Mouse (Mus musculus): ENCODE data around the gene Mettl21a.
"Not testable (repeated sequence)": the region's sequence is repeated elsewhere in the genome, so short reads cannot be mapped to it uniquely, and the experiment has no call there.

Mettl21a gene

DNA sequence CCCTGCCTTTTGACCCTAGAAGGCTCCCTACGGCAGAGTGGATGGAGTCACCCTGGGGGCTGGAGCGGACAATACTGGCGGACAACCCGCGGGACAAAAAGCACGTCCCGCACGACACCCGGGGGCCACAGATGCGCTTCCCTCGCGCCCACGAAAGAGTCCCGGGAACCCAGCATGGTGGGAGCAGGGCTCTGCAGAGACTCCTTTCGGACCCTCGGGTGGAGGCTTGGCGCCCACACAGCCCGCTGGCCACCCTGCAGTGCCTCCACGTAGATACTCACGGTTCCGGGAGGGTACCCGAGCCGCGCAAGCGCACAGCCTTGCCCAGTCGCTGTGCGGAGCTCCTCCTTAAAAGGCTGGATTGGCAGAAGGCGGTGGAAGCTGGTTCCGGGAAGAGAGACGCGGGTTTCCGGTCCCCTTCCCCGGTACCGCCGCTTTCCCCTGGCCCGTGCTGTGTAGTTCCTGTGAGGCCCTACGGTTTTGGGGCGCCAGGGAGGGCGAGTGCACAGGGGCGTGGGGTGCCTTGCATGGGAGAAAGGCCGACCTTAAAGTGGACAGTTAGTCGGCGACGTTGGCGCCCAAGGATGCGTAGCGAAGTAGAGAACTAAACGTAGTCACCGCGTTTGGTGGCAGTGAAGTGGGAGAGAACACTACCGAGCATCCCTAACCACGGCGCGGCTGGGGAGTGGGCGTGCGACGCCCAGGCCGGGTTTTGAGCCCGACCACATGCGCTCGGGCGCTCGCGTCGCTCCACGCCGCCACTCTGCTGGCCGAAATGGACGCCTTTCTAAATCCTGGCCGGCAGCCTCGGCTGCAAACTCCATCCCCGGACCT lies at the start of gene Mettl21a:
Gene Mettl21a (minus strand): TSS at position 362 of the 834 bp plus-strand sequence.
- DNase-seq, result peak; percentile 79

DNA sequence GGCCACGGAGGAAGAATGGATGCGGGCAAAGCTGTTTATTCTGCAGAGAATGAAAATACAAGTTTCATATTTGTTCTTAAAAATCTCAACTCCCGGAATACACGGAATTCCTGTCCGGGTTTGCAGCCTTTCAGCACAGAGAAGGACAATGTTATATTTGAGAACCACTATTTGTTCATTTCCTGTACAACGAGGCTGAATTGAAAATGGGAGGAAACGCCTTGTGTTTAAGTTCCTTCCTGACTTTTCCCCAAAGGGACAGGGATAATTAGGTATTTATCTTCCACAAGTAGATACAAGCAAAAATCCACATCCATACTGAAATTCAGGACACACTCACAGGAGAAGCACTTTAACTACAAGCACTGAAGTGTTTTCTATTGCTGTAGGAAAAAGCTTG lies 41.8 kb upstream of the Mettl21a start:
- DNase-seq, result no peak

DNA sequence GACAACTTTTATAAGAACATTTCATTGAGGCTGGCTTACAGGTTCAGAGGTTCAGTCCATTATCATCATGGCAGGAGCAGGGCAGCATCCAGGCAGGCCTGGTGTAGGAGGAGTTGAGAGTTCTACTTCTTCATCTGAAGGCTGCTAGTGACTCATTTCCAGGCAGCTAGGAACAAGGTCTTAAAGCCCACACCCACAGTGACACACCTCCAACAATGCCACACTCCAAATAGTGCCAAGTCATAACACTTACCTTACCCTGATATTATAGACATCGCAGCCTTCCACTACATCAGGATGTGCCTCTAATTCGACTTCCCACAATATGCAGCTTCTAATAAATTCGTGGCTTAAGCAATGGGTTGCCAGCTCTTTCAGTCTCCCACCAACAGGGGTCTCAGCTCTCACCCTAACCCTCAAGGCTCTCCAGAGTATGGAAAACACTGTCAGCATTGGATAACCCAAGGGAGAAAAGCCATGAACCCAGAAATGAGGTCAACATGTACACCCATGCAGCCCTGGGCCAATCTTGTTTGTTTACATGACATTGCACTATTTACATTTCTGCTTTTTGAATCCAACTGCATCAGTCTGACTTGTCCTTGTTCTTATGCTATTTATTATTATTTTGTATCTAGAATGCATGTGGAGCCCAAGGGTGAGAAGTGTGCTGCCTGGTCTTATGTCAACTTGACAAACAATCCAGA lies 39.5 kb upstream of the Mettl21a start:
- DNase-seq, result no peak

DNA sequence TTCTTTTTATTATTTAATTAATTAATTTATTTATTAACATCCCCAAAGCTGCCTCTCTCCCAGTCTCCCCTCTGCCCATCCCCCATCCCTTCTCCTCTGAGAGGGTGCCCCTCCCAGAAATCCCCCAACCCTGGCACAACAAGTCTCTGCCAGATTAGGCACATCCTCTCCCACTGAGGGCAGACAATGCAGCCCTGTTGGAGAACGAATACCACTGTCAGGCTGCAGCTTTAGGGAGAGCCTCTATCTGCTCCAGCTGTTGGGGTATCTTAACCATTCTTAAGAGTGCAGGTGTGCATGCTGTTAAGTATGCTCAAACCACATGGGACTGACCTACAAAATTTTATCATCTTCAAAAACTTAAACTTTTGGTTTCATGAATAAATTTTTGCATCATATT lies 38.4 kb upstream of the Mettl21a start:
- DNase-seq, result no peak

DNA sequence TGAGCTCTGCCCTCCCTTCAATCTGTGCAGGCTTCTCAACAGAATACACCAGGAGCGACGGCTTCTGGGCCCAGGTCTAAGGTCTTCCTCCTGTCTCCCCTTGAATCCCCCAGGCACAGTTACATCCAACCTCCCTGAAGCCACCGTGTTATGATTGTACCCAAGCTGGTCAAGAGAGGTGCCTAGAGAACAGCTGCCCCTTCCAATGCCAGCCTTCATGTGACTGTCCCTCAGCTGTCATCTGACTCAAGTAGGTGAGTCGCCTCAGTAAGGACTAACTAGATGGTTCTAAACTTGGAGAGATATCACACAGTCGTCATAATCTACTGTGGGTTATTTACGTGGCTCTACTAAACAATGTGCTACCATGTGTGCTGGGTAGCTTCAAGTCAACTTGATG lies 36.7 kb upstream of the Mettl21a start:
- DNase-seq, result no peak

DNA sequence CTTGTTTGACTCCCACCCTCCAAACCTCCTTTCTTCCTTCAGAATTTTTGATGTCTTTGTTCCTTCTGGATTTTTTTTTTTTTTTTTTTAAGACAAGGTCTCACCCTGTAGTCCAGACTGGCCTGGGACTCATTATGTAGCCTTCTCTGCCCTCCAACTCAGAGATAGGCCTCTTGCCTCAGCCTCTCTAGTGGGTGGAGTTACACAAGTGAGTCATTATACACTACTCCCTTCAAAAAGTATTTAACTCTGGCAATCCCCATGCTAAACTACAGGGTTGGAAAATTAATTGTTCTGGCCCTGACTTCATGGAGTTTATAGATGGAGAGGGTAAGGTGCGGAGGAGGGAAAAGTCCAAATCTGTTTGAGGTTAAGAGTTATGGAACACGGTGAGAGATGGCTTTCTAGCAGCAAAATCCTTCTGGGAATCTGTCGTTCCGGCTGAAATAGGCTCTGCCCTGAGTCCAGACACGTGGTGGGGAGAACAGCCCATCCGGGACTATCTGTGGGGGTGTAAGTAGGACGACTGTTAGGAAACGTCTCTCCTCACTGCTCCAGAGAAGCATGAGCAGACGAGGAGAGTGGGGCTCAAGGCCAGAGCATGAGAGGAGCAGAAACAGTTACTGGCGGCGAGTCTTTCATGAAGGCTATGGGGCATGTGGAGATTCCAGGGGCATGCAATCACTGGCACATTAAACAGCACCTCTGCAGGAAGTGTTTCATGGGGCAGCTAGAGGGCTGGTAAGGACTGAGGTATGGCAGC lies 32.5 kb upstream of the Mettl21a start:
- DNase-seq, result no peak

DNA sequence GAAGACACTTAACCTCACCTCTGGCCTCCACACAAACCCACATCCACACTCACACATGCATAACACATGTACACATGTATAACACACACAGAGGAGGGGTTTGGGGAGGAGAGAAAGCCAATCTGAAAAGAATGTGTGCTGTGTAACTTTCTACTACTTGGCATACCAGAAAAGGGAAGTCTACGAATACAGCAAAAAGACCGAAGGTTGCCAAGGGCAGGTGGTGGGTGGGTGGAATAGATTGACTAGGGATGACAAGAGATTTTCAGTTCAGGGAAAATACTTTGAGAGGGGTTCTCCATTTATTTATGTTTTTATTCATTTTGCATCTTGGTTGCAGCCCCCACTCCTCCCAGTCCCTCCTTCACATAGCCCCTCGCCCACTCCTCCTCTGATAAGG lies 27.5 kb upstream of the Mettl21a start:
- DNase-seq, result no peak

DNA sequence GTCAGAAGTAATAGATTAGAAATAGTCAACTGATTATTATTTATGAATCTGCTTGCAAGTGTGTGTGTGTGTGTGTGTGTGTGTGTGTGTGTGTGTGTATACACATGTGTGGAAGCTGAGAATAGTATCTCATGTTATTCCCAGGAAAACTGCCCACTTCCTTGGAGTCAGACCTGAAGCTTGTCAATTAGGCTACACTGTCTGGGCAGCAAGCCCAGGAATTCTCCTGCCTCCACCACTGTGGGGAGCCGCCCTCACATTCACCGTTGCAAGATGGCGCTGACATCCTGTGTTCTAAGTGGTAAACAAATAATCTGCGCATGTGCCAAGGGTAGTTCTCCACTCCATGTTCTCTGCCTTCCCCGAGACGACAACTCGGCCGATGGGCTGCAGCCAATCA lies 25.5 kb upstream of the Mettl21a start:
- DNase-seq, result not testable (repeated sequence)

DNA sequence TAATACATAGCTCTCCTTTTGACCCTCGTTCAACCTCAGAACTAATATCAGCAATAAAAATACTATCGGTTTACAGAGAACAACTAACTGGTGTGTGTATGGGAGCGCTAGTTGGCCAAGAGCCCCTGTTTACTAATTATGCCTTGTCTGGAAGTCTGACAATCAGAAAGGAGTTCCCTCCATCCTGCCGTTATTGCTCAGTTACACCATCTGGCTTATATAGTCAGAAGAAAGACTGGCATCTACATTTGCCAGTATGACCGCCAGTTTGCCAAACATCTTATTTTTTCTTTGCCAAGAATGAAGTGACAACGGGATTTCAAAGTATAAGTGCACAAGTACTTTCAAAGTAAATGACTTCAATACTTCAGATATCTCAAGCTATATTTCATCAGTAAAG lies 24.0 kb upstream of the Mettl21a start:
- no peak for DNase-seq

DNA sequence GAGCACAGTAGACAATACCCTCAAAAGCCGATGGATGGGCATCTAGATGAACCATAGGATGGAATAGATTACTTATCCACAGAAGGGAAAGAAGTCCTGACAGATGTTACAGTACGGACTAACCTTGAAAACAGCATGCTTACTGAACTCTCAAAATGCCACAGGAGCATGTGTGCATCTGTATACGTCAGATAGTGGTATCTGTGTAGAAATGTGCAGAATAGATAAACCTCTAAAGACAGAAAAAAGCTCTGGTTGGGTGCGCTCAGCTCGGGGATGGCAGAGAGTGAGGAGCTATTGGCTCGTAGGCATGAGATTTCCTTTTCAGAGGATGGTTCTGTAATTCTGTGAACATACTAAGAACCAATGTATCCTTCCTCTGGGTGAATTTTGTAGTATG lies 22.2 kb upstream of the Mettl21a start:
- DNase-seq, result no peak

DNA sequence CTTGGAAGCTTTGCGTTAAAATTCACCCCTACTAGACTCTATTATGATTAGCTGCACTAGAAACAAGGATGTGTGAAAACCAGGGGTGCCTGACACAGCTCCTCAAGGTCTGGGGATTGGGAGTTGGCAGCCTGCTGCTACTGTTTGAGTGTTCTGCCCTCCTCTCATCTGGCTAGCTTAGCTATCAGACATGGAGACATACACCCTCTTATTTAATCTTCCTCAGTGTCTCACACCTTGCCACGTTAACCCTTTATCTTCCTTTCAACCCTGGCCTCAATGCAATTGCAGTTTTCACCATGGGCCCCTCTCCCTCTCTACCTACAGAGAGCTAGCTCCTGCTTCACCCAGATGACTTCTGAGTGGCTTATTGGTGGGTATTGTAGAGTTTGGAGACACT lies 18.6 kb upstream of the Mettl21a start:
- no peak for DNase-seq

DNA sequence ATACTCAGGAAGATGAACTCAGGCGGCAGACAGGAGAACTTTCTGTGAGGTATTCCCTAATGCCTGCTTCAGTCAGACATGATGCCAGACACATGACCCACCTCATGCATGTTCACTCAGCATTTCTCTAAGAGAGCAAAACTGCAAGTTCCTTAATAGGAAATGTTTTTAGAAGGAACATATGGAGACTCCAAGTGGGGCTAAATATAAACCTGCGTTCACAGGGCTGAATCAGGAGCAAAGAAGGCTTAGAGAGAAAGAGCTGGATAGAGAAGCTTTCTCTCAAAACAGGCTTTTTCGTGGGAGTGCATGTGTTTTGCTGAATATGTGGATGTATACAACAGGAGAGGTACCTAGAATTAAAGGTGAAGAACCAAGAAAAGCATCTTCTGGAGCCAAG lies 16.2 kb upstream of the Mettl21a start:
- no peak for DNase-seq

DNA sequence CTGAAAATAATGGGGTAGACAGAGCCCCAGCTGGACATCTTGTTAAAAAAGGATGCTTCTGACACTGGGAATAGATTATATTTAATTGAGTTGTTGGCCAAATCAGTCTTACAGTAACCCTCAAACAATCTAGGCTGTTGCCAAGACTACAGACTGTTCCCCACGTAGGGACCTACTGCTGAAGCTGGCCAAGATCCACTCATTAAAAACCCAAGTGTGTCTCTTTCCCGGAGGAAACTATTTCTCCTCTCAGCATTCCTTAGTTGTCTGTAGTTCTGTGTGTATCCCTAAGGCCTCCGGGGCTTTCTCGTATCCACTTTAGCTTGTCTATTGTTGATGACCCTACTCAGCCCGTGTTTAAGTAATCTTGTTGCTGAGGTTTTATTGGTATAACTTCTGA lies 14.5 kb upstream of the Mettl21a start:
- no peak for DNase-seq

DNA sequence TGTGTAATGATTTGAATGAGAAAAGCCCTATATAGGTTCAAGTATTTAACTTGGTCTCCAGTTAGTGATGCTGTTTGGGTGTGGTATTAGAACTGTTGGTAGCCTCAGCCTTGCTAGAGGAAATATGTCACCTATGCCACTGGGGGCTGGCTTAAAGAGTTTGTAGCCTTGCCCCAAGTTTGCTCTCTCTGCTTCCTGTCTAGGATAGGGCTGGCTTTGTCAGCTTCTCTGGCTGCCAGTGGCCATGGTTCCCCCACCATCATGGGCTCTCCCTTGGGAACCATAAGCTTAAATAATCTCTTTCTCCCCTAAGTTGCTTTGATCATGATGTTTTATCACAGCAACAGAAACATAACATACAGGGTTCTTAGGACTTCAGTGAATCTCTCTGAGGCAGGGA lies 8.2 kb upstream of the Mettl21a start:
- DNase-seq, result no peak

DNA sequence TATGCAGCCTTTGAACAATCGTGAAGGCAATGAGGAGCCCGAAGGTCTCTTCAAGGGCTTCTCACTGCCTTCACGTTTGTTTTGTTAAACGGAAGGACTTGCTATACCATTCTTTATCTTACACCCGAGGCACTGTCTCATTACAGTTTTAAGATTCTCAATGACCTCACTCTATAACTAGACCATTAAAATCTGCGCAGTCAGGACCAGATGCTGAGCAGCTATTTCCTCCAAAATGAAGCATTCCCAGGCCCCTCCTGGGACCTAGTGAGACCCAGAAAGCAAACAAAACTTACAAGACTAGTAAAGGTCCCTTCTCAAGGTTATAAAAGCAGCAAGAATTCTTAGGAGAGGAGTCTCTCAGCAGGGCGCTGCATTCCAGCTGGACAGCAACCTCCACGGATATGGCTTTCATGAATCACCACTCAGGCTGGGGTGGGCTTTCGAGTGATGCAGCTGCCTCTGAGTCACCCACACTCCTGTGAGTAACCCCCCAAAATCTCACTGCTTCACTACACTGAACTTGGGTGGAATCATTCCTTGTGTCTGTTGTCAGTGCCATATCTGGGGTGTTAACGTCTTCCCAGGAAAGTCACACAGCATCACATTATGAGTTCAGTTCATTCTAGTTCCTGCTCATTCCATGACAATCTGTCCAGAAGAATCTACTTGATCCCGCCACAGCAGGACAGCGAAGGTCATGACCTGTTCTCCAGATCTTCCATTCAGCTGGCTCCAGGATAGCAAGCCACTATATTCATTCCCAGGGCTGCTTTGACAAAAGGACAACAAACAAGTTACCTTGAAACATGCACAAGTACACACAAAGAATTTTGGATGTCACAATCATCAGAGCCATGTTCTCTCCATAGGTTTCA lies 6.8 kb upstream of the Mettl21a start:
- no peak for DNase-seq

DNA sequence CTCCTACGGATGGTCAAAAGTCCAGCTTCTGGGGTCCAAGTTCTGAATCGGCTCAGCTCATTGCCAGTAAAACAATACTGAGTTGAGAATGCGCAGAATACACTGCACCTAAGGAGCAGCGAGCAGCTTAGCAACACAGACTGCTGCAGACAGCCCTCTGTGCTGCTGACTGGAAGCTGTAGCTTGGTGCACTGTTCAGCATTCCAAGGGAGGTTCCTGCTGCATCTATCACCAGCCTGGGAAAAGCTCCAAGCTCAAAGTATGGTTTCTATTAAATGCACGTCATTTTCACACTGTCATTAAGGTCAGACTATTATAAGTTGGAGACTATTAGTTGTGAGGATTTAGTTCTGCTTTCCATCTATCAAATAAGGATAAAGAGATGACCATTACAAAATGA lies 4.1 kb upstream of the Mettl21a start:
- DNase-seq, result no peak

DNA sequence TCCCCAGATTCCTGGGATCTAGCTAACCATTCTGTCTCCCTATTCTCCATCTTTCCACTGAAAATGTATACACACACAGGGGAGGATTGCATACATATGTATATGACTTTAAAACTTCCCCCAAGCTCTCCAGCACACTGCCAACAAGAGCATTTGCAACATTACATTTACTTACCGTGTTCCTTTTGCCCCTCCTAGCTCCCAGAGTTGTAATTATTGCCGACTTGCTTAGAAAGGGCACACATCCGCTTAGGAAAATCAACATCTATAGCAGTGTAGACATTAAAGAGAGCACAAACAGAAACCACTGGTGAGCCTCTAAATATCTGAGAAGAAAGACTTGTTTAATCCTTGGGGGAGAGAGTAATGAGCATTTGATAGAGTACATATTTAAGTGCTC lies 1.2 kb upstream of the Mettl21a start:
- no peak for DNase-seq

DNA sequence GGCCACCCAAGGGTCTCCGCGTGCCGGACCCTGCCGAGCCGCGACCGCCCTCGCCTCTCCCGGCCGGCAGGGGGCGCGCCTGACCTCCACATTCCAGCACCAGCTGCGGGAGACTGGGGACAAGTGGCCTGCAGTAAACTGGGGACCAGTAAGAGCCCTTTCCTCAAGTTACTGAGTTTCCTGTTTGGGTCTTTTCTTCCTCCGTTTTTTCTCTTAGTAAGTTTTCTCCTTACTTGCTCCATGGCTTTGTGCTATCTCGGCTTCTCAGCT lies 608 bp upstream of the Mettl21a start:
- DNase-seq, result peak; percentile 84

DNA sequence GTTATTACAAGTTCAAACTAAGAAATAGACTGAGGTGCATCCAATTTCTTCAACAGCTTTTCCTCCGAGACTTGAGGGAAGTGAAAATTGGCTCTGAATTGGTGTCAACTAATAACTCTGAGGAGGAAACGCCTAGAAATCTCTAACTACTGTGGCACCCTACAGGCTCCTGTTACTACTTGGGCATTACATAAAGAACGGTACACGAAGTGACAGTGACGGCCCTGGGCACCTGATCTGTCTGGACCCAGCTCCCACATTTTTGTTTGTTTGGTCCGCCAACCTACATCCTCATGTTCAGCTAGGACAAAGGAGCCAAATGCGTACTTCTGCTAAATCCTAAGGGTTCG lies 536 bp downstream of the Mettl21a start:
- DNase-seq, result no peak

DNA sequence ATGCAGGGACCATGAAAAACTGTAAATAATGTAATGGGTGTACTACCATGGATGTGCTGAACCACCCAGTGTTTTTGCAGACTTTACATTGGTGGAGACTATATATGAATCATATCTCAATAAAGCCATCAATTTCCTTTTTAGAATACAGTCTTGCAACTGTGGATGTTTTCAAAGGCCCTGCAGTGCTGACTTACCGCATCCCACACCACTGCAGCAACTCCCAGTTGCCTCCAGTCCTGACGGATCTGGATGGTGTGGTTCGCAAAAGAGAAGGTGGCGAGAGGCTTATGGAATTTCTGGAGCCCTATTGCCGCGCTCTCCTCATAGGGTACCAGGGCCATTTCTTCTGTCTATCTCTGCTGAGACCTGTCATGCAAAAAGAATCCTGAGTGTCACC lies 966 bp downstream of the Mettl21a start:
- no peak for DNase-seq

DNA sequence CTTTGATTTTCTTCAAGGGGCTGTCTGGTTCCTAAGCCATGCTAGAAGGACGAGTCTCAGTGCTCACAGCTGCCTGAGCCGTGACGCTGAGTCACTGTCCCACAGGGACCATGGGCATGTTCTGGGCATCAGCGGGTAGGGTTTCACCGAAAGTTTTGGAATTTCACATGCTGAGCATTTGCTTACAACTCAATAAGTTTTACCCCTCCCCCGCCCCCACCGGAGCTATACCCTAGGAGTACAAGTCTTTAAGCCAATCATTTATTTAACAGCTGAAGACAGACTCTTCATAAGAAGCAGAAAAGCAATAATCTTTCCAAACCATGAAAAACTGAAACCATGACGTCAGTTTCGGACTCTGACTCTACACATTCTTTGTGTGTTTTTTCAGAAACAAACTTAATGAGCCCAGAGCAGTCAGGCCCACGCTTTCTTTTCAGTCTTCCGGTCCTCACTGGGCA lies 1.5 kb downstream of the Mettl21a start:
- no peak for DNase-seq

DNA sequence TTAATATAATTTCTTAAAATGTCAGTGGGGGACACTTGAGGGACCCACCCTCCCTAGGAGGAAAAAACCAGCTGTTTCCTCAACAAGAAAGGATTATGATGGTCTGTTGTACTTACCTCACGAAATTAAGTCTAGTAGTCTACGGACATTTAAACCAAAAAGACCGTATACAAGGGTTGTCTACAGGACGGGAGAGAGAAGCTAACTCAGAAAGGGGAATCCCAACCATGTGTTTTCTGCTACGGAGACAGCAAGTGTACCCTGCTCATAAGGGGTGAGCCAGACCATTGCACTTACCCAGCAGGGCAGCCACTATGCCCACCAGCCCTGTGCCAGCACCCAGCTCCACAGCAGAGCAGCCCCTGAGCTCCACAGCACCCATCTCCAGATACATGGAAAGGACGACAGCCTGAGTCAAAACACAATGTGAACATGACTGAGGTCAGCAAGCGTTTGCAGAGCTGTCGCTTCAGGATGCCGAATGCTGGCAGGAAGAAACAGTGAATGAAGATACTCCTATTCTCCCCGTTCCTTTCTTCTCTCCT lies 2.2 kb downstream of the Mettl21a start:
- no peak for DNase-seq

DNA sequence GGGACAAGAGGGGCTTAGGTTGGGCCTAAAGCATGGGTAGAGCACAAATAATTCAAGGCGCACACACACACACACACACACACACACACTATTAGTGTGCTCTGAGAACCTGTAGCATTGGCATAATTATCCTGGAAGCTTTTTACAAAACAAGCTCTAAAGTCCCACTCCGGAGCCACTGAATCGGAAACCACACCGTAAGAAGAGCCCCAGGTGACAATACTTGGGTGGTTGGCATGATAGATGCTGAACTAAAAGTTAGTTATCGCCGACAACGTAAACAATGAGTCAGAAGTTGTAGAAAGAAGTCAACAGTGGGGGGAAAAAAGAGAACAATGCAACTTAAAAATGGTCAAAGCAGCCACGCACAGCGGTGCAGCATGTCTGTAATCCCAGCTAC lies 2.7 kb downstream of the Mettl21a start:
- DNase-seq, result no peak
